Mouse (Mus musculus) forebrain, postnatal 0 days (tissue): ENCODE measurements around the gene Zmynd12. TPM values are rescaled to one million over a fixed set of nuclear protein-coding genes. Genes with fewer than 3 reads are reported as not detected.

ENCODE experiments used
- ATAC-seq: fragments of 200-750 bp; cut with Nextera tagmentation; 2 replicates; pipeline ENCODE4 v1.8.0; 2017; ENCODE audit warnings: mild to moderate bottlenecking, moderate library complexity
- DNase-seq: peaks from one replicate; pipeline ENCODE4 v3.0.0-alpha.2; 2015
- H3K27ac ChIP-seq: fragments of 300-500 bp; sonication (generic); 2 replicates; pipeline ENCODE4 v1.5.1; 2014; ENCODE audit warnings: low read depth, mild to moderate bottlenecking, antibody characterized with exemption, low read length, moderate library complexity, mixed read lengths
- H3K27me3 ChIP-seq: fragments of 300-500 bp; sonication (generic); 2 replicates; pipeline ENCODE4 v1.6.1; 2014; ENCODE audit warnings: mild to moderate bottlenecking, low read length, mixed read lengths; ENCODE audit not compliant: insufficient read depth
- H3K36me3 ChIP-seq: fragments of 300-500 bp; sonication (generic); 2 replicates; pipeline ENCODE4 v1.6.1; 2014; ENCODE audit warnings: mild to moderate bottlenecking, moderate library complexity; ENCODE audit not compliant: insufficient read depth
- H3K4me1 ChIP-seq: fragments of 300-500 bp; sonication (generic); 2 replicates; pipeline ENCODE4 v1.6.1; 2014; ENCODE audit warnings: antibody characterized with exemption; ENCODE audit not compliant: insufficient read depth
- H3K4me2 ChIP-seq: fragments of 300-500 bp; sonication (generic); 2 replicates; pipeline ENCODE4 v1.6.1; 2014; ENCODE audit warnings: low read depth, mild to moderate bottlenecking, moderate library complexity
- H3K4me3 ChIP-seq: fragments of 300-500 bp; sonication (generic); 2 replicates; pipeline ENCODE4 v1.5.1; 2014; ENCODE audit warnings: low read depth, low read length, mixed read lengths
- H3K9ac ChIP-seq: fragments of 300-500 bp; sonication (generic); 2 replicates; pipeline ENCODE4 v1.6.1; 2014; ENCODE audit warnings: mild to moderate bottlenecking
- H3K9me3 ChIP-seq: fragments of 300-500 bp; sonication (generic); 2 replicates; pipeline ENCODE4 v1.6.1; 2016; ENCODE audit warnings: low read length
- CTCF ChIP-seq: sonication (generic); IDR thresholded peaks from 2 replicates; pipeline ENCODE4 v1.5.1; 2016; ENCODE audit warnings: antibody characterized with exemption, control low read depth, low read depth
- WGBS: fragments of 180-500 bp; shearing (Covaris S2); extraction: QIAGEN DNeasy Blood & Tissue Kit; methylation state at CpG from one replicate; pipeline ENCODE4 v1.1.7; 2014; 5-methylcytosine and 5-hydroxymethylcytosine counted together
- polyA plus RNA-seq: library from polyadenylated mRNA; unstranded; fragments of >200 nt; fragmentation: Nextera tagmentation; extraction: Ambion mirVana; gene quantifications from 2 replicates; pipeline ENCODE4 v1.2.1, GENCODE M21; 2015
- total RNA-seq: library from RNA; depleted of rRNA; stranded (reverse); fragments of >200 nt; gene quantifications from 2 replicates; pipeline ENCODE4 v1.2.3, GENCODE M21; 2014; rRNA removed

Zmynd12 gene
- total and polyA plus RNA-seq, 2 experiments from 2014 or later, result 0.33 to 1.1 TPM

DNA sequence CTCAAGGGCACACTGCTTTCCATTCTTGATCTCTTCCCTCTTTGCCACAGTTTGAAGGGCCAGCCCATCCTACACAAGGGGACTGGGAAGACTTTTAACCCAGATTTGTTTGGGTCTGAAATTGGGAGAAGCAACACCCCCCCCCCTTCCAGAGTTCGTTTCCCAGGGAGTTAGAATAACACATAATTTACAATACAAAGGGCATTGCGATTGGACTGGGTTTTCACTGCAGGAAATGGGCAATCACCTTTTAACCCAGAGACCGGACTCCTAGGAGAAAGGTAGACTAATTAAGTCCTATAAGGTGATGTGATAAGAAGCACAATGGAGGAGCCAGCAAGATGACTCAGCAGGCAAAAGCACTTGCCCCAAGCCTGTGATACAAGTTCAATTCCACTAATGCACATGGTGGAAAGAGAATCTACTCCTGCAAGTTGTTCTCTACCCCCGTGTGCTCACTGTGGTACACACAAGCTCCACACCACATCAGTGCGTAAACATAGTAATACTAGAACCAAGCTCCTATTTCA lies 75.8 kb downstream of the Zmynd12 start:
- Histone ChIP-seq H3K9ac (no peak overlapping the region), H3K4me2 (no peak overlapping the region), H3K4me1 (no peaks in the 10 kb centered on the region), H3K27ac (no peak overlapping the region), H3K27me3 (no peaks in the 10 kb centered on the region), H3K9me3 (no peaks in the 10 kb centered on the region), H3K36me3 (no peaks in the 10 kb centered on the region), H3K4me3 (no peak overlapping the region)
- WGBS, result 60% methylated on average over 5 of the region's 5 CpGs
- no peak for TF ChIP-seq CTCF
- DNase-seq, result no peak
- ATAC-seq, result no peak

DNA sequence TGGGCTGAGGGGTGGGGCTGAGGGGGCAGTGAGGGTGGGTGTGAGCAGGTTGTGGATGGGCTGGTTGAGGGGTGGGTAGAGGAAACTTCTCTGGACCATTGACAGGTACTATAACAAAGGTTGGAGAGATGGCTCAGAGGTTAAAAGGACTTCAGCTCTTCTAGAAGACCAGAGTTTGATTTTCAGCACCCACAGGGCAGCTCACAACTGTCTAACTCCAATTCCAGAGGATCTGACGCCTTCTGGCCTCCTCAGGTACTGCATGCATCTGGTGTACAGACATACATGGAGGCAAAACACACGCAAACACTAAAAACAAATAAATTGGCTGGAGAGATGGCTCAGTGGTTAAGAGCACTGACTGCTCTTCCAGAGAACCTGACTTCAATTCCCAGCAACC lies 89.0 kb downstream of the Zmynd12 start:
- no peak overlapping the region for H3K9ac ChIP-seq
- no peaks in the 10 kb centered on the region for H3K9me3 ChIP-seq
- DNase-seq (no peak), ATAC-seq (no peak)
- WGBS, result 71% methylated on average over 2 of the region's 2 CpGs
- no peak overlapping the region for H3K4me3 ChIP-seq
- no peaks in the 10 kb centered on the region for H3K27me3 ChIP-seq
- no peaks in the 10 kb centered on the region for H3K4me1 ChIP-seq
- no peaks in the 10 kb centered on the region for H3K36me3 ChIP-seq
- no peak for TF ChIP-seq CTCF
- no peak overlapping the region for H3K27ac ChIP-seq
- no peak overlapping the region for H3K4me2 ChIP-seq

DNA sequence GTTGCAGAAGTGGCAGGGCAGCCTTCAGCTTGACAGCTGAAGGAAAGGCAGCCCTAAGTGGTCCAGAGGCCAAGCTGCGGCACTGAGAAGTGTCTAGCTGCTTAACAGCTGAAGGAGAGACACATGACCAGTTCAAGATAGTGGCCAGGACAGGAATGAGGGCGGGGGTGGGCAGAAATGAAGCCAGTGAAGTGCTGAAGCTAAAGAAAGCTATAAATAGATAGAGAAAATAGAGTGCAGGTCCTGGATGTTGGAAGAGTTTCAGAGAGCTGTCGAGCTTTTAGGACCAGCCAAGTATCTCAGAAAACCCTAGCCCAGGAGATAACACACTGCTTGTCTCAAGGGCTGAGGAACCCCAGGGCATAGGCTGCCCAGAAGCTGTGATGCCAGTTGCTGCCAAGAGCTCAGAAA lies 90.1 kb downstream of the Zmynd12 start:
- Histone ChIP-seq H3K4me3 (no peak overlapping the region), H3K9me3 (no peaks in the 10 kb centered on the region), H3K36me3 (no peaks in the 10 kb centered on the region), H3K4me1 (no peaks in the 10 kb centered on the region), H3K4me2 (no peak overlapping the region), H3K9ac (no peak overlapping the region), H3K27ac (no peak overlapping the region), H3K27me3 (no peaks in the 10 kb centered on the region)
- TF ChIP-seq CTCF, result no peak
- no peak for DNase-seq
- no peak for ATAC-seq
- WGBS, result 68% methylated on average over 3 of the region's 3 CpGs

Other genes with a start within 250 kb of the Zmynd12 start
- gene Zfp691, start 248.6 kb upstream of the Zmynd12 start, total RNA-seq, result 6.5 and 7.2 TPM in 2 replicates
- 1.2 and 2.2 TPM in 2 replicates for gene Zfp691, start 248.6 kb upstream of the Zmynd12 start, polyA plus RNA-seq
- 0.15 and 0.33 TPM in 2 replicates for gene Ermap, start 232.8 kb upstream of the Zmynd12 start, total RNA-seq
- 0.24 and 0.36 TPM in 2 replicates for gene Ermap, start 232.8 kb upstream of the Zmynd12 start, polyA plus RNA-seq
- gene Svbp, start 227.5 kb upstream of the Zmynd12 start, total RNA-seq, result 124 and 139 TPM in 2 replicates
- 227 and 298 TPM in 2 replicates for gene Svbp, start 227.5 kb upstream of the Zmynd12 start, polyA plus RNA-seq
- gene Tmem269, start 204.6 kb upstream of the Zmynd12 start, total RNA-seq, result 0.15 TPM in 1 of 2 replicates, not detected in the other
- gene Tmem269, start 204.6 kb upstream of the Zmynd12 start, polyA plus RNA-seq, result 0.62 and 0.65 TPM in 2 replicates
- gene AU022252, start 190.1 kb upstream of the Zmynd12 start, total RNA-seq, result 17.6 and 23.2 TPM in 2 replicates
- 22.7 and 23.4 TPM in 2 replicates for gene AU022252, start 190.1 kb upstream of the Zmynd12 start, polyA plus RNA-seq
- 12.8 and 13.8 TPM in 2 replicates for gene P3h1, start 189.9 kb upstream of the Zmynd12 start, total RNA-seq
- gene P3h1, start 189.9 kb upstream of the Zmynd12 start, polyA plus RNA-seq, result 8.7 and 8.9 TPM in 2 replicates
- gene Cldn19, start 167.4 kb upstream of the Zmynd12 start, total RNA-seq, result 0.86 and 0.92 TPM in 2 replicates
- 0.59 and 1.7 TPM in 2 replicates for gene Cldn19, start 167.4 kb upstream of the Zmynd12 start, polyA plus RNA-seq
- 829 and 985 TPM in 2 replicates for gene Ybx1, start 128.2 kb upstream of the Zmynd12 start, total RNA-seq
- gene Ybx1, start 128.2 kb upstream of the Zmynd12 start, polyA plus RNA-seq, result 1,107 and 1,112 TPM in 2 replicates
- gene Ppih, start 102.3 kb upstream of the Zmynd12 start, total RNA-seq, result 41.7 and 41.9 TPM in 2 replicates
- gene Ppih, start 102.3 kb upstream of the Zmynd12 start, polyA plus RNA-seq, result 60.0 and 71.0 TPM in 2 replicates
- 15.1 and 16.7 TPM in 2 replicates for gene Ccdc30, start 7.3 kb upstream of the Zmynd12 start, total RNA-seq
- gene Ccdc30, start 7.3 kb upstream of the Zmynd12 start, polyA plus RNA-seq, result 19.2 and 23.0 TPM in 2 replicates
- gene Ppcs, start 394 bp upstream of the Zmynd12 start, total RNA-seq, result 13.5 and 16.3 TPM in 2 replicates
- gene Ppcs, start 394 bp upstream of the Zmynd12 start, polyA plus RNA-seq, result 20.6 and 20.9 TPM in 2 replicates
- 22.8 and 28.4 TPM in 2 replicates for gene Rimkla, start 69.8 kb downstream of the Zmynd12 start, total RNA-seq
- gene Rimkla, start 69.8 kb downstream of the Zmynd12 start, polyA plus RNA-seq, result 16.6 and 21.6 TPM in 2 replicates
- 38.4 and 52.7 TPM in 2 replicates for gene Foxj3, start 114.2 kb downstream of the Zmynd12 start, total RNA-seq
- 17.4 and 25.2 TPM in 2 replicates for gene Foxj3, start 114.2 kb downstream of the Zmynd12 start, polyA plus RNA-seq
- 14.2 and 36.5 TPM in 2 replicates for gene Frg2f1, start 116.7 kb downstream of the Zmynd12 start, total RNA-seq
- 9.0 and 11.3 TPM in 2 replicates for gene Frg2f1, start 116.7 kb downstream of the Zmynd12 start, polyA plus RNA-seq
- not detected in 2 replicates for gene Guca2a, start 214.9 kb downstream of the Zmynd12 start, total RNA-seq
- not detected in 2 replicates for gene Guca2a, start 214.9 kb downstream of the Zmynd12 start, polyA plus RNA-seq
- gene Guca2b, start 236.1 kb downstream of the Zmynd12 start, total RNA-seq, result not detected in 2 replicates
- not detected in 2 replicates for gene Guca2b, start 236.1 kb downstream of the Zmynd12 start, polyA plus RNA-seq